Mouse (Mus musculus) hindbrain, embryonic 15.5 days (tissue): ENCODE results near the gene Ifi27. TPM values are rescaled to one million over a fixed set of nuclear protein-coding genes. Genes with fewer than 3 reads are reported as not detected.
"Not testable (repeated sequence)": the region's sequence is repeated elsewhere in the genome, so short reads cannot be mapped to it uniquely, and the experiment has no call there.

Experiments
- ATAC-seq: fragments of 200-750 bp; cut with Nextera tagmentation; 2 replicates; pipeline ENCODE4 v1.8.0; 2017; ENCODE audit warnings: low read depth, moderate number of reproducible peaks, moderate TSS enrichment; ENCODE audit not compliant: low FRiP score
- H3K27ac ChIP-seq: fragments of 300-500 bp; sonication (generic); replicated peaks from 2 replicates; pipeline ENCODE4 v1.5.1; 2015; ENCODE audit warnings: mild to moderate bottlenecking, inconsistent platforms
- H3K27me3 ChIP-seq: fragments of 300-500 bp; sonication (generic); 2 replicates; pipeline ENCODE4 v1.6.1; 2015; ENCODE audit warnings: control low read depth, inconsistent platforms
- H3K36me3 ChIP-seq: fragments of 300-500 bp; sonication (generic); 2 replicates; pipeline ENCODE4 v1.6.1; 2015; ENCODE audit warnings: control low read depth, inconsistent platforms
- H3K4me1 ChIP-seq: fragments of 300-500 bp; sonication (generic); replicated peaks from 2 replicates; pipeline ENCODE4 v1.6.1; 2015; ENCODE audit warnings: control low read depth, inconsistent platforms
- H3K4me2 ChIP-seq: fragments of 300-500 bp; sonication (generic); 2 replicates; pipeline ENCODE4 v1.6.1; 2015; ENCODE audit warnings: moderate library complexity, mild to moderate bottlenecking, inconsistent platforms
- H3K4me3 ChIP-seq: fragments of 300-500 bp; sonication (generic); 2 replicates; pipeline ENCODE4 v1.5.1; 2015; ENCODE audit warnings: mild to moderate bottlenecking, inconsistent platforms
- H3K9ac ChIP-seq: fragments of 300-500 bp; sonication (generic); 2 replicates; pipeline ENCODE4 v1.6.1; 2015; ENCODE audit warnings: inconsistent platforms
- H3K9me3 ChIP-seq: fragments of 300-500 bp; sonication (generic); 2 replicates; pipeline ENCODE4 v1.6.1; 2016; ENCODE audit warnings: control low read depth, inconsistent platforms
- WGBS: fragments of 180-500 bp; shearing (Covaris S2); methylation state at CpG from one replicate; pipeline ENCODE4 v1.1.7; 2015; 5-methylcytosine and 5-hydroxymethylcytosine counted together
- polyA plus RNA-seq: library from polyadenylated mRNA; unstranded; fragments of >200 nt; fragmentation: Nextera tagmentation; extraction: Ambion mirVana; gene quantifications from 2 replicates; pipeline ENCODE4 v1.2.1, GENCODE M21; 2015

The Ifi27 gene
- polyA plus RNA-seq, 1 experiment from 2014 or later, result 14.4 TPM

GRCm38 (mm10) chr12:103474481-103474880, 40.5 kb downstream of the Ifi27 start:
- Histone ChIP-seq H3K27ac (no peak overlapping the region), H3K36me3 (no peaks in the 10 kb centered on the region), H3K27me3 (no peaks in the 10 kb centered on the region), H3K4me3 (no peak overlapping the region), H3K9ac (no peak overlapping the region), H3K4me2 (no peak overlapping the region), H3K4me1 (no peaks in the 10 kb centered on the region), H3K9me3 (no peaks in the 10 kb centered on the region)
- ATAC-seq, result no peak
- WGBS, result 52% methylated on average over 2 of the region's 2 CpGs

GRCm38 (mm10) chr12:103476779-103477389, 42.9 kb downstream of the Ifi27 start:
- no peaks in the 10 kb centered on the region for H3K9me3 ChIP-seq
- 88% methylated on average over 1 of the region's 1 CpGs for WGBS
- ATAC-seq, result no peak

GRCm38 (mm10) chr12:103477461-103478015, 43.5 kb downstream of the Ifi27 start:
- H3K4me3 ChIP-seq, result no peak overlapping the region
- 82% methylated on average over 7 of the region's 7 CpGs for WGBS
- H3K27me3 ChIP-seq, result no peaks in the 10 kb centered on the region
- H3K36me3 ChIP-seq, result no peaks in the 10 kb centered on the region
- no peaks in the 10 kb centered on the region for H3K4me1 ChIP-seq
- H3K4me2 ChIP-seq, result no peak overlapping the region
- H3K9me3 ChIP-seq, result no peaks in the 10 kb centered on the region
- ATAC-seq, result no peak
- no peak overlapping the region for H3K27ac ChIP-seq
- H3K9ac ChIP-seq, result no peak overlapping the region

More at GRCm38 (mm10) chr12:103476779-103477389, 42.9 kb downstream of the Ifi27 start:
- no peak overlapping the region for H3K27ac ChIP-seq
- H3K4me3 ChIP-seq, result no peak overlapping the region
- H3K4me2 ChIP-seq, result no peak overlapping the region
- H3K9ac ChIP-seq, result no peak overlapping the region
- no peaks in the 10 kb centered on the region for H3K36me3 ChIP-seq
- H3K4me1 ChIP-seq, result no peaks in the 10 kb centered on the region
- no peaks in the 10 kb centered on the region for H3K27me3 ChIP-seq

GRCm38 (mm10) chr12:103481671-103482070, 47.7 kb downstream of the Ifi27 start:
- H3K27ac ChIP-seq, result no peak overlapping the region
- ATAC-seq, result no peak
- no peak overlapping the region for H3K9ac ChIP-seq
- no peak overlapping the region for H3K4me2 ChIP-seq
- no peaks in the 10 kb centered on the region for H3K36me3 ChIP-seq
- H3K27me3 ChIP-seq, result no peaks in the 10 kb centered on the region
- no peaks in the 10 kb centered on the region for H3K9me3 ChIP-seq
- 84% methylated on average over 5 of the region's 5 CpGs for WGBS
- H3K4me3 ChIP-seq, result no peak overlapping the region
- no peaks in the 10 kb centered on the region for H3K4me1 ChIP-seq

- WGBS, result 79% methylated on average over 2 of the region's 2 CpGs
- Histone ChIP-seq H3K4me2 (no peak overlapping the region), H3K9ac (no peak overlapping the region), H3K4me3 (no peak overlapping the region), H3K4me1 (no peaks in the 10 kb centered on the region), H3K9me3 (no peaks in the 10 kb centered on the region), H3K36me3 (no peaks in the 10 kb centered on the region), H3K27ac (no peak overlapping the region), H3K27me3 (no peaks in the 10 kb centered on the region)
- no peak for ATAC-seq
These were observed 48.8 kb downstream of the Ifi27 start for GRCm38 (mm10) chr12:103482781-103483180.

GRCm38 (mm10) chr12:103484200-103484972, 50.4 kb downstream of the Ifi27 start:
- not testable (repeated sequence) for ATAC-seq, H3K27me3 ChIP-seq, H3K9ac ChIP-seq, H3K9me3 ChIP-seq, H3K4me3 ChIP-seq, H3K27ac ChIP-seq, H3K36me3 ChIP-seq, H3K4me2 ChIP-seq, H3K4me1 ChIP-seq
- 71% methylated on average over 9 of the region's 9 CpGs for WGBS

GRCm38 (mm10) chr12:103486726-103487125, 52.7 kb downstream of the Ifi27 start:
- no peak overlapping the region for H3K27ac ChIP-seq
- no peaks in the 10 kb centered on the region for H3K36me3 ChIP-seq
- no peak for ATAC-seq
- 88% methylated on average over 1 of the region's 1 CpGs for WGBS
- H3K27me3 ChIP-seq, result no peaks in the 10 kb centered on the region
- H3K9ac ChIP-seq, result no peak overlapping the region
- no peak overlapping the region for H3K4me3 ChIP-seq
- no peak overlapping the region for H3K4me2 ChIP-seq
- H3K9me3 ChIP-seq, result no peaks in the 10 kb centered on the region
- no peaks in the 10 kb centered on the region for H3K4me1 ChIP-seq

GRCm38 (mm10) chr12:103487276-103487675, 53.3 kb downstream of the Ifi27 start:
- H3K9me3 ChIP-seq, result no peaks in the 10 kb centered on the region
- H3K9ac ChIP-seq, result no peak overlapping the region
- no peak overlapping the region for H3K4me3 ChIP-seq
- no peaks in the 10 kb centered on the region for H3K36me3 ChIP-seq
- ATAC-seq, result no peak
- no peak overlapping the region for H3K27ac ChIP-seq
- H3K4me2 ChIP-seq, result no peak overlapping the region
- no peaks in the 10 kb centered on the region for H3K27me3 ChIP-seq
- 75% methylated on average over 4 of the region's 4 CpGs for WGBS
- H3K4me1 ChIP-seq, result no peaks in the 10 kb centered on the region

- no peak overlapping the region for H3K27ac ChIP-seq
- H3K9me3 ChIP-seq, result no peaks in the 10 kb centered on the region
- H3K27me3 ChIP-seq, result no peaks in the 10 kb centered on the region
- H3K4me1 ChIP-seq, result no peaks in the 10 kb centered on the region
- H3K4me3 ChIP-seq, result no peak overlapping the region
- H3K4me2 ChIP-seq, result no peak overlapping the region
- no peak overlapping the region for H3K9ac ChIP-seq
- 80% methylated on average over 2 of the region's 2 CpGs for WGBS
- no peaks in the 10 kb centered on the region for H3K36me3 ChIP-seq
- no peak for ATAC-seq
These were observed 53.7 kb downstream of the Ifi27 start for GRCm38 (mm10) chr12:103487750-103488149.

Other genes with a start within 250 kb of the Ifi27 start
- gene Prima1, start 192.1 kb upstream of the Ifi27 start, polyA plus RNA-seq, result 1.4 and 3.3 TPM in 2 replicates
- 7.2 and 11.3 TPM in 2 replicates for gene Fam181a, start 123.2 kb upstream of the Ifi27 start, polyA plus RNA-seq
- gene Asb2, start 78.2 kb upstream of the Ifi27 start, polyA plus RNA-seq, result 1.0 and 1.2 TPM in 2 replicates
- gene Otub2, start 45.5 kb upstream of the Ifi27 start, polyA plus RNA-seq, result 22.5 and 24.0 TPM in 2 replicates
- 0.97 and 1.3 TPM in 2 replicates for gene 9330161L09Rik, start 26.4 kb upstream of the Ifi27 start, polyA plus RNA-seq
- 158 and 171 TPM in 2 replicates for gene Ddx24, start 8.4 kb upstream of the Ifi27 start, polyA plus RNA-seq
- gene Ifi27l2a, start 9.5 kb downstream of the Ifi27 start, polyA plus RNA-seq, result 5.6 and 13.0 TPM in 2 replicates
- gene Ifi27l2b, start 23.0 kb downstream of the Ifi27 start, polyA plus RNA-seq, result not detected in 2 replicates
- gene Ppp4r4, start 98.1 kb downstream of the Ifi27 start, polyA plus RNA-seq, result 2.8 and 2.9 TPM in 2 replicates
- gene Serpina10, start 197.2 kb downstream of the Ifi27 start, polyA plus RNA-seq, result 0.08 TPM in 1 of 2 replicates, not detected in the other
- gene Serpina6, start 223.0 kb downstream of the Ifi27 start, polyA plus RNA-seq, result 0.48 TPM in 1 of 2 replicates, not detected in the other
- not detected in 2 replicates for gene Serpina16, start 241.9 kb downstream of the Ifi27 start, polyA plus RNA-seq